Mouse (Mus musculus) kidney, adult 2 months (tissue): ENCODE measurements around the gene Ube2g2. TPM values are rescaled to one million over a fixed set of nuclear protein-coding genes. Genes with fewer than 3 reads are reported as not detected.
"Not testable (repeated sequence)": the region's sequence is repeated elsewhere in the genome, so short reads cannot be mapped to it uniquely, and the experiment has no call there.

Source experiments
- DNase-seq: peaks from one replicate; pipeline ENCODE4 v3.0.0; 2021
- H3K27ac ChIP-seq: fragments of 200-500 bp; 2 replicates; pipeline ENCODE4 v1.5.1; 2012; ENCODE audit warnings: low read depth, low read length, control low read depth, inconsistent platforms; ENCODE audit not compliant: insufficient read depth
- H3K27me3 ChIP-seq: fragments of 200-500 bp; replicated peaks from 2 replicates; pipeline ENCODE4 v1.6.1; 2012; ENCODE audit warnings: mild to moderate bottlenecking, moderate library complexity, low read length, inconsistent platforms; ENCODE audit not compliant: control insufficient read depth, insufficient read depth
- H3K36me3 ChIP-seq: fragments of 200-500 bp; 2 replicates; pipeline ENCODE4 v1.6.1; 2012; ENCODE audit warnings: mild to moderate bottlenecking, moderate library complexity, low read length, inconsistent platforms; ENCODE audit not compliant: control insufficient read depth, insufficient read depth
- H3K4me1 ChIP-seq: fragments of 200-500 bp; 2 replicates; pipeline ENCODE4 v1.6.1; 2011; ENCODE audit warnings: low read length; ENCODE audit not compliant: control insufficient read depth, insufficient read depth
- H3K4me3 ChIP-seq: fragments of 200-500 bp; 2 replicates; pipeline ENCODE4 v1.5.1; 2011; ENCODE audit warnings: mild to moderate bottlenecking, low read depth, low read length, control low read depth; ENCODE audit not compliant: insufficient read depth
- CTCF ChIP-seq: fragments of 200-500 bp; conservative IDR thresholded peaks from 2 replicates; pipeline ENCODE4 v1.5.1; 2011; ENCODE audit warnings: low read depth, mild to moderate bottlenecking, control low read depth, low read length, moderate library complexity, mixed read lengths; ENCODE audit not compliant: insufficient read depth, insufficient read length
- POLR2A ChIP-seq: fragments of 200-500 bp; IDR thresholded peaks from one replicate; pipeline ENCODE4 v1.6.1; 2011; ENCODE audit warnings: low read depth, low read length, control low read depth
- WGBS: fragments of 180-500 bp; shearing (Covaris S2); methylation state at CpG from one replicate; pipeline ENCODE4 v1.1.7; 2018; 5-methylcytosine and 5-hydroxymethylcytosine counted together
- polyA plus RNA-seq: library from polyadenylated mRNA; depleted of rRNA; stranded (reverse); fragments of >200 nt; gene quantifications from 2 replicates; pipeline ENCODE4 v1.2.3, GENCODE M21; 2012; rRNA removed

The Ube2g2 gene
- polyA plus RNA-seq, 1 experiment, result 33.8 TPM

- no peaks in the 10 kb centered on the region for H3K27me3 ChIP-seq
- no peak within 1 kb of the TSS for H3K4me3 ChIP-seq
- H3K36me3 ChIP-seq, result no peaks in the 10 kb centered on the region
- TF ChIP-seq POLR2A (no peak), CTCF (no peak)
- no peak within 1 kb of the TSS for H3K27ac ChIP-seq
- no peaks in the 10 kb centered on the region for H3K4me1 ChIP-seq
- no peak for DNase-seq
- 14% methylated on average over 22 of the region's 22 CpGs for WGBS
These were observed 64.0 kb downstream of the Ube2g2 start, which contains the start of gene Tspear for GRCm38 (mm10) chr10:77685895-77686664. Gene Tspear (plus strand): TSS chr10:77686569.

GRCm38 (mm10) chr10:77687021-77687420 lies 64.9 kb downstream of the Ube2g2 start:
- no peak overlapping the region for H3K27ac ChIP-seq
- no peaks in the 10 kb centered on the region for H3K27me3 ChIP-seq
- no peak overlapping the region for H3K4me3 ChIP-seq
- no peak for TF ChIP-seq CTCF
- no peak for TF ChIP-seq POLR2A
- 32% methylated on average over 10 of the region's 10 CpGs for WGBS
- no peak for DNase-seq
- H3K4me1 ChIP-seq, result no peaks in the 10 kb centered on the region
- no peaks in the 10 kb centered on the region for H3K36me3 ChIP-seq

DNA sequence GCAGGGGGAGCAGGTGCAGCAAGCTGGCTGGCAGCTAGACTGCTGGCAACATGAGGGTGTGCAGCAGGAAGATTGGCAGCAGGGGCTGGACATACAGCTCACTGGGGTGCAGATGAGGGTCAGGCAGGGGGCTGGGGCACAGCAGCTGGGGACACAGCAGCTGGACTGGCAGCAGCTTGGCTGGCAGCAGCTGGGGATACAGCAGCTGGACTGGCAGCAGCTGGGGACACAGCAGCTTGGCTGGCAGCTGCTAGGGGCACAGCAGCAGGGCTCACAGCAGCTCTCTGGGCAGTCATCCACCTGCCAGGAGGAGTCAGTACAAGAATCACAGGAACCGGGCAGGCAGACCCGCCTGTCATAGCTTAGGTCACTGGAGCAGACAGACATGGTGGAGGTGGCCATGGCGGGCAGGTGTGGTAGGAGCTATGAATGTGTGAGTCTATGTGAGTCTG lies 68.3 kb downstream of the Ube2g2 start, which contains the start of gene Gm19402:
TSS of gene Gm19402 (minus strand) at position 402 of the 452 bp plus-strand sequence.
- 63% methylated on average over 3 of the region's 3 CpGs for WGBS

More for the DNA sequence above, 68.3 kb downstream of the Ube2g2 start, which contains the start of gene Gm19402:
- not testable (repeated sequence) for H3K27me3 ChIP-seq, H3K4me1 ChIP-seq, H3K4me3 ChIP-seq, DNase-seq, H3K27ac ChIP-seq, H3K36me3 ChIP-seq

Other genes starting within 250 kb of the Ube2g2 start
- gene Adarb1, start 204.0 kb upstream of the Ube2g2 start, polyA plus RNA-seq, result 6.2 and 6.6 TPM in 2 replicates
- gene Fam207a, start 106.5 kb upstream of the Ube2g2 start, polyA plus RNA-seq, result 30.5 and 31.4 TPM in 2 replicates
- gene Itgb2, start 92.0 kb upstream of the Ube2g2 start, polyA plus RNA-seq, result 6.5 and 13.6 TPM in 2 replicates
- 321 and 342 TPM in 2 replicates for gene Pttg1ip, start 40.6 kb upstream of the Ube2g2 start, polyA plus RNA-seq
- gene Sumo3, start 16.2 kb upstream of the Ube2g2 start, polyA plus RNA-seq, result 241 and 269 TPM in 2 replicates
- gene Gm49325, start 16.1 kb upstream of the Ube2g2 start, polyA plus RNA-seq, result not detected in 2 replicates
- 0.86 and 1.2 TPM in 2 replicates for gene Tspear, start 64.3 kb downstream of the Ube2g2 start, polyA plus RNA-seq
- not detected in 2 replicates for gene Gm19402, start 68.5 kb downstream of the Ube2g2 start, polyA plus RNA-seq
- not detected in 2 replicates for gene Gm9508, start 75.0 kb downstream of the Ube2g2 start, polyA plus RNA-seq
- not detected in 2 replicates for gene Gm10272, start 84.4 kb downstream of the Ube2g2 start, polyA plus RNA-seq
- gene Gm10024, start 89.2 kb downstream of the Ube2g2 start, polyA plus RNA-seq, result not detected in 2 replicates
- not detected in 2 replicates for gene Gm10142, start 93.5 kb downstream of the Ube2g2 start, polyA plus RNA-seq
- gene Krtap12-1, start 98.3 kb downstream of the Ube2g2 start, polyA plus RNA-seq, result not detected in 2 replicates
- not detected in 2 replicates for gene Gm10100, start 104.2 kb downstream of the Ube2g2 start, polyA plus RNA-seq
- not detected in 2 replicates for gene Gm18596, start 120.4 kb downstream of the Ube2g2 start, polyA plus RNA-seq
- not detected in 2 replicates for gene Gm9736, start 129.1 kb downstream of the Ube2g2 start, polyA plus RNA-seq
- not detected in 2 replicates for gene Gm3233, start 137.4 kb downstream of the Ube2g2 start, polyA plus RNA-seq
- gene Gm3238, start 149.1 kb downstream of the Ube2g2 start, polyA plus RNA-seq, result not detected in 2 replicates
- not detected in 2 replicates for gene Gm7138, start 154.7 kb downstream of the Ube2g2 start, polyA plus RNA-seq
- gene Gm3250, start 160.3 kb downstream of the Ube2g2 start, polyA plus RNA-seq, result not detected in 2 replicates
- not detected in 2 replicates for gene Gm7137, start 165.9 kb downstream of the Ube2g2 start, polyA plus RNA-seq
- gene Gm9639, start 172.8 kb downstream of the Ube2g2 start, polyA plus RNA-seq, result not detected in 2 replicates
- not detected in 2 replicates for gene Gm19668, start 176.9 kb downstream of the Ube2g2 start, polyA plus RNA-seq
- gene Gm9507, start 189.6 kb downstream of the Ube2g2 start, polyA plus RNA-seq, result not detected in 2 replicates
- gene Gm2696, start 192.4 kb downstream of the Ube2g2 start, polyA plus RNA-seq, result not detected in 2 replicates
- gene Krtap10-4, start 204.8 kb downstream of the Ube2g2 start, polyA plus RNA-seq, result not detected in 2 replicates
- not detected in 2 replicates for gene Krtap10-10, start 213.7 kb downstream of the Ube2g2 start, polyA plus RNA-seq
- gene Gm36176, start 224.5 kb downstream of the Ube2g2 start, polyA plus RNA-seq, result not detected in 2 replicates
- not detected in 2 replicates for gene Gm10318, start 230.6 kb downstream of the Ube2g2 start, polyA plus RNA-seq
- gene Gm3285, start 239.7 kb downstream of the Ube2g2 start, polyA plus RNA-seq, result not detected in 2 replicates